Mouse (Mus musculus) layer of hippocampus, postnatal 36 days (tissue): Measurements from ENCODE around the gene Ddah1. TPM values are rescaled to one million over a fixed set of nuclear protein-coding genes. Genes with fewer than 3 reads are reported as not detected.
A peak's percentile ranks its signal among the peaks of the same experiment; 100 is the strongest.

Experiments used
- DNase-seq, 2 experiments: peaks; one replicate each; pipeline ENCODE4 v3.0.0; 2022
- total RNA-seq, 2 experiments: library from RNA; stranded (reverse); gene quantifications; 2 replicates each; pipeline ENCODE4 v1.2.3; 2021

Gene Ddah1
- total RNA-seq, 2 experiments from 2014 or later = 53.1 to 56.2 TPM

GRCm38 (mm10) chr3:145764416-145764815 is 5.9 kb downstream of the Ddah1 start:
- DNase-seq = no peak

- DNase-seq = no peak
These were observed 10.0 kb downstream of the Ddah1 start for GRCm38 (mm10) chr3:145768439-145768838.

GRCm38 (mm10) chr3:145773384-145773783 is 14.9 kb downstream of the Ddah1 start:
- no peak for DNase-seq

- DNase-seq = no peak
These were observed 15.9 kb downstream of the Ddah1 start for GRCm38 (mm10) chr3:145774336-145774735.

GRCm38 (mm10) chr3:145775236-145775635 is 16.8 kb downstream of the Ddah1 start:
- DNase-seq = no peak

GRCm38 (mm10) chr3:145775862-145776261 is 17.4 kb downstream of the Ddah1 start:
- no peak for DNase-seq

GRCm38 (mm10) chr3:145777006-145777405 is 18.5 kb downstream of the Ddah1 start:
- no peak for DNase-seq

GRCm38 (mm10) chr3:145778406-145778922 is 20.0 kb downstream of the Ddah1 start:
- DNase-seq = no peak

GRCm38 (mm10) chr3:145779279-145779973 is 21.0 kb downstream of the Ddah1 start:
- DNase-seq = no peak

- DNase-seq = no peak
These were observed 22.4 kb downstream of the Ddah1 start for GRCm38 (mm10) chr3:145780784-145781442.

GRCm38 (mm10) chr3:145785244-145785643 is 26.8 kb downstream of the Ddah1 start:
- no peak for DNase-seq

- no peak for DNase-seq
These were observed 28.8 kb downstream of the Ddah1 start for GRCm38 (mm10) chr3:145787303-145787702.

- DNase-seq = no peak
These were observed 30.6 kb downstream of the Ddah1 start for GRCm38 (mm10) chr3:145789114-145789513.

- no peak for DNase-seq
These were observed 31.8 kb downstream of the Ddah1 start for GRCm38 (mm10) chr3:145790233-145790632.

GRCm38 (mm10) chr3:145790709-145791108 is 32.2 kb downstream of the Ddah1 start:
- no peak for DNase-seq

- DNase-seq = no peak
These were observed 35.9 kb downstream of the Ddah1 start for GRCm38 (mm10) chr3:145794355-145794754.

- no peak for DNase-seq
These were observed 37.4 kb downstream of the Ddah1 start for GRCm38 (mm10) chr3:145795896-145796295.

GRCm38 (mm10) chr3:145798042-145798441 is 39.6 kb downstream of the Ddah1 start:
- no peak for DNase-seq

- DNase-seq = no peak
These were observed 40.3 kb downstream of the Ddah1 start for GRCm38 (mm10) chr3:145798751-145799188.

GRCm38 (mm10) chr3:145799365-145799764 is 40.9 kb downstream of the Ddah1 start:
- no peak for DNase-seq

GRCm38 (mm10) chr3:145802106-145802505 is 43.6 kb downstream of the Ddah1 start:
- DNase-seq = no peak

GRCm38 (mm10) chr3:145805848-145806247 is 47.4 kb downstream of the Ddah1 start:
- DNase-seq = no peak

- DNase-seq = peak in 1 of 2 experiments; percentile 13
These were observed 48.0 kb downstream of the Ddah1 start for GRCm38 (mm10) chr3:145806502-145806901.

GRCm38 (mm10) chr3:145816807-145817206 is 58.3 kb downstream of the Ddah1 start:
- DNase-seq = no peak
